14 mouse cellular contexts compared by ENCODE assay signal in the genomic region with DNA sequence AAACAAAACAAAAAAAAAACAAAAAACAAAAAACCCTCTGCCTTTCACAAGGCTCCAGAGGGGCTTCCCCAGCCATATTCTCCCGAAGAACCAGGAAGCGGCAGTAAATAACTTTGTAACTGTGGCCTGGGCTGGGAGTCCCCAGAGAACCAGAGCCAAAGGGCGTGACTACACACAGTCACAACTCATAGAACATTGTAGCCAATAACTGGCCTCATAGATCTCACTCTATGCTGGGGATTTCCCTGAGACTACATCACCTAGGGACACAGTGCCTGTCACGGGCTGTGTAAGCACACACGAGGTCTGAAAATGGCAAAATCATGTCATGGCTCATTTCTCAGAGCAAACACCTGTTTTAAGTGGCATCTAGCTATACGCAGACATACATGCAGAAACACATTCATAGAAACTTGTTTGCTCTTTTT. TPM values are rescaled to one million over a fixed set of nuclear protein-coding genes. Genes with fewer than 3 reads are reported as not detected.
DNase-seq lines count a peak whose midpoint lies in the region; ATAC-seq lines count a peak whose summit lies in the region.
"Had no signal": no experiment of that assay in that cellular context is flagged by ENCODE, and none has a peak within 500 bp of the region (broad histone marks: within the 10 kb centered on the region; RNA-seq: fewer than 3 reads in every experiment).

No protein-coding gene starts in this region.

- 35% methylated on average over 6 of the region's 6 CpGs for WGBS in kidney, embryonic 14.5 days
- WGBS in large intestine, adult 2 months, result 22% methylated on average over 6 of the region's 6 CpGs
- WGBS in midbrain, embryonic 14.5 days, result 81% methylated on average over 6 of the region's 6 CpGs

- ATAC-seq in kidney, embryonic 14.5 days (ENCODE audit: low FRiP score, low TSS enrichment), result peak; percentile 56; the same call in 1 of the 2 replicates
- ATAC-seq in midbrain, embryonic 14.5 days (ENCODE audit: low FRiP score, low TSS enrichment), result no peak
- ATAC-seq: hindbrain, embryonic 16.5 days had no signal

- H3K36me3 ChIP-seq in kidney, embryonic 14.5 days (ENCODE audit: control insufficient read depth, insufficient read depth, low read length), result peaks cover 4% of the 10 kb centered on the region; the same call in 1 of the 2 replicates
- H3K36me3 ChIP-seq in midbrain, embryonic 14.5 days (ENCODE audit: control insufficient read depth, insufficient read depth, low read length), result no peaks in the 10 kb centered on the region
- H3K36me3 ChIP-seq: forebrain, embryonic 12.5 days had no signal

- no peak overlapping the region for H3K27ac ChIP-seq in kidney, embryonic 14.5 days (ENCODE audit: low read depth, low read length)
- no peak overlapping the region for H3K27ac ChIP-seq in midbrain, embryonic 14.5 days (replicated peaks; ENCODE audit: low read depth, low read length)
- H3K27ac ChIP-seq: embryonic facial prominence, embryonic 13.5 days; forebrain, embryonic 12.5 days had no signal

- no peaks in the 10 kb centered on the region for H3K9me3 ChIP-seq in kidney, embryonic 14.5 days (ENCODE audit: control insufficient read depth, low read length)
- no peaks in the 10 kb centered on the region for H3K9me3 ChIP-seq in midbrain, embryonic 14.5 days (ENCODE audit: control insufficient read depth, low read length)
- H3K9me3 ChIP-seq: embryonic facial prominence, embryonic 13.5 days; forebrain, embryonic 12.5 days; megakaryocyte, embryonic 14.5 days had no signal

- no peaks in the 10 kb centered on the region for H3K27me3 ChIP-seq in kidney, embryonic 14.5 days (ENCODE audit: control insufficient read depth, insufficient read depth, low read length)
- no peaks in the 10 kb centered on the region for H3K27me3 ChIP-seq in midbrain, embryonic 14.5 days (ENCODE audit: control insufficient read depth, insufficient read depth, low read length)
- H3K27me3 ChIP-seq: embryonic facial prominence, embryonic 13.5 days; forebrain, embryonic 12.5 days had no signal

- no peak overlapping the region for H3K4me2 ChIP-seq in kidney, embryonic 14.5 days (replicated peaks; ENCODE audit: low read depth, low read length)
- H3K4me2 ChIP-seq in midbrain, embryonic 14.5 days (ENCODE audit: low read length), result no peak overlapping the region
- H3K4me2 ChIP-seq: embryonic facial prominence, embryonic 13.5 days; forebrain, embryonic 12.5 days had no signal

- no peak overlapping the region for H3K9ac ChIP-seq in kidney, embryonic 14.5 days (ENCODE audit: low read depth, low read length)
- no peak overlapping the region for H3K9ac ChIP-seq in midbrain, embryonic 14.5 days (replicated peaks; ENCODE audit: low read length)
- H3K9ac ChIP-seq: embryonic facial prominence, embryonic 13.5 days; forebrain, embryonic 12.5 days had no signal

- DNase-seq in kidney, postnatal 10 days, result no peak
- DNase-seq in spleen, postnatal 36 days (ENCODE audit: low spot score in 2 of 2), result peak; percentile 66 to 69
- no peak for DNase-seq in spleen, postnatal 14 days (ENCODE audit: low spot score in 2 of 2)
- DNase-seq in large intestine, adult 2 months (ENCODE audit: low read depth, low spot score), result peak; percentile 25
- DNase-seq in right cerebral cortex, adult 18-20 months, result no peak
- no peak for DNase-seq in lung, postnatal 14 days
- no peak for DNase-seq in midbrain, embryonic 14.5 days
- DNase-seq: cerebellum, postnatal 25 days; heart, adult 18-20 months had no signal

- 0 out of 2 replicates have a peak, but pooled peaks cover 16% of the 10 kb centered on the region for H3K4me1 ChIP-seq in kidney, embryonic 14.5 days (ENCODE audit: control insufficient read depth, insufficient read depth, low read length)
- no peaks in the 10 kb centered on the region for H3K4me1 ChIP-seq in midbrain, embryonic 14.5 days (ENCODE audit: control insufficient read depth, insufficient read depth, low read length)
- H3K4me1 ChIP-seq: embryonic facial prominence, embryonic 13.5 days; forebrain, embryonic 12.5 days had no signal

- H3K4me3 ChIP-seq in kidney, embryonic 14.5 days (ENCODE audit: low read length), result no peak overlapping the region
- no peak overlapping the region for H3K4me3 ChIP-seq in midbrain, embryonic 14.5 days (replicated peaks; ENCODE audit: low read depth, low read length)
- H3K4me3 ChIP-seq: embryonic facial prominence, embryonic 13.5 days; forebrain, embryonic 12.5 days; megakaryocyte, embryonic 14.5 days had no signal

RNA-seq across cellular contexts. Expression of gene Dap, which starts 55.5 kb away (rescaled TPM):
- 87.1 and 96.9 TPM in 2 replicates for polyA plus RNA-seq in kidney, embryonic 14.5 days (2014; fragmentation: Nextera tagmentation; extraction: Ambion mirVana)
- polyA plus RNA-seq in large intestine, adult 2 months (2012; rRNA removed), result 45.2 and 60.8 TPM in 2 replicates
- polyA plus RNA-seq in midbrain, embryonic 14.5 days (2014; fragmentation: Nextera tagmentation; extraction: Ambion mirVana), result 21.3 and 27.4 TPM in 2 replicates

Comparison
In these comparisons a context has a peak if more than half of its experiments do, and no peak if none do; other contexts are left out.
1. DNase-seq: peak in spleen, postnatal 36 days (2 of 2) and large intestine, adult 2 months (single experiment); none in kidney, postnatal 10 days (single experiment), spleen, postnatal 14 days (0 of 2), right cerebral cortex, adult 18-20 months (single experiment), lung, postnatal 14 days (single experiment) and midbrain, embryonic 14.5 days (single experiment).